Mouse (Mus musculus) intestine, postnatal 0 days (tissue): Measurements from ENCODE around the gene Gramd1b. TPM values are rescaled to one million over a fixed set of nuclear protein-coding genes. Genes with fewer than 3 reads are reported as not detected.
A peak's percentile ranks its signal among the peaks of the same experiment; 100 is the strongest.

ENCODE experiments used
- ATAC-seq: fragments of 200-750 bp; cut with Nextera tagmentation; 2 replicates; pipeline ENCODE4 v1.8.0; 2017; ENCODE audit warnings: mild to moderate bottlenecking, moderate TSS enrichment, moderate library complexity
- H3K27ac ChIP-seq: fragments of 300-500 bp; sonication (generic); 2 replicates; pipeline ENCODE4 v1.5.1; 2014; ENCODE audit warnings: mild to moderate bottlenecking, low read depth, low read length, moderate library complexity
- H3K27me3 ChIP-seq: fragments of 300-500 bp; sonication (generic); replicated peaks from 2 replicates; pipeline ENCODE4 v1.6.1; 2014; ENCODE audit warnings: low read length, mixed read lengths; ENCODE audit not compliant: control insufficient read depth, insufficient read depth
- H3K36me3 ChIP-seq: fragments of 300-500 bp; sonication (generic); 2 replicates; pipeline ENCODE4 v1.6.1; 2014; ENCODE audit warnings: mild to moderate bottlenecking, moderate library complexity; ENCODE audit not compliant: control insufficient read depth, insufficient read depth
- H3K4me1 ChIP-seq: fragments of 300-500 bp; sonication (generic); replicated peaks from 2 replicates; pipeline ENCODE4 v1.6.1; 2014; ENCODE audit warnings: antibody characterized with exemption, low read length, mixed read lengths; ENCODE audit not compliant: control insufficient read depth, insufficient read depth
- H3K4me2 ChIP-seq: fragments of 300-500 bp; sonication (generic); replicated peaks from 2 replicates; pipeline ENCODE4 v1.6.1; 2014; ENCODE audit warnings: low read depth, mild to moderate bottlenecking, moderate library complexity
- H3K4me3 ChIP-seq: fragments of 300-500 bp; sonication (generic); 2 replicates; pipeline ENCODE4 v1.5.1; 2014; ENCODE audit warnings: low read depth, low read length
- H3K9ac ChIP-seq: fragments of 300-500 bp; sonication (generic); 2 replicates; pipeline ENCODE4 v1.6.1; 2014; ENCODE audit warnings: mild to moderate bottlenecking, low read depth, low read length
- H3K9me3 ChIP-seq: fragments of 300-500 bp; sonication (generic); 2 replicates; pipeline ENCODE4 v1.6.1; 2016; ENCODE audit warnings: mixed run types; ENCODE audit not compliant: control insufficient read depth
- CTCF ChIP-seq: sonication (generic); IDR thresholded peaks from 2 replicates; pipeline ENCODE4 v1.5.1; 2016; ENCODE audit warnings: low read depth, mild to moderate bottlenecking, control low read depth, antibody characterized with exemption, moderate library complexity
- WGBS: fragments of 180-500 bp; shearing (Covaris S2); extraction: QIAGEN DNeasy Blood & Tissue Kit; methylation state at CpG from one replicate; pipeline ENCODE4 v1.1.7; 2014; 5-methylcytosine and 5-hydroxymethylcytosine counted together
- polyA plus RNA-seq: library from polyadenylated mRNA; unstranded; fragments of >200 nt; fragmentation: Nextera tagmentation; extraction: Ambion mirVana; gene quantifications from 2 replicates; pipeline ENCODE4 v1.2.1, GENCODE M21; 2015

Gramd1b gene
- polyA plus RNA-seq, 1 experiment from 2014 or later, result 15.2 TPM

GRCm38 (mm10) chr9:40539588-40540140 lies 8.5 kb upstream of the Gramd1b start:
- H3K4me1 ChIP-seq, result no peaks in the 10 kb centered on the region
- WGBS, result 80% methylated on average over 8 of the region's 8 CpGs
- no peak for TF ChIP-seq CTCF
- H3K9ac ChIP-seq, result no peak overlapping the region
- H3K36me3 ChIP-seq, result no peaks in the 10 kb centered on the region
- H3K27ac ChIP-seq, result no peak overlapping the region
- H3K4me2 ChIP-seq, result no peak overlapping the region
- H3K4me3 ChIP-seq, result no peak overlapping the region
- no peaks in the 10 kb centered on the region for H3K27me3 ChIP-seq
- ATAC-seq, result no peak
- H3K9me3 ChIP-seq, result no peaks in the 10 kb centered on the region

GRCm38 (mm10) chr9:40537708-40538105 lies 6.5 kb upstream of the Gramd1b start:
- H3K27ac ChIP-seq, result no peak overlapping the region
- no peaks in the 10 kb centered on the region for H3K27me3 ChIP-seq
- no peak for TF ChIP-seq CTCF
- 29% methylated on average over 2 of the region's 2 CpGs for WGBS
- no peaks in the 10 kb centered on the region for H3K36me3 ChIP-seq
- no peaks in the 10 kb centered on the region for H3K4me1 ChIP-seq
- H3K9me3 ChIP-seq, result no peaks in the 10 kb centered on the region
- H3K9ac ChIP-seq, result no peak overlapping the region
- H3K4me2 ChIP-seq, result no peak overlapping the region
- no peak overlapping the region for H3K4me3 ChIP-seq
- ATAC-seq, result no peak

GRCm38 (mm10) chr9:40537044-40537707 lies 6.0 kb upstream of the Gramd1b start:
- TF ChIP-seq CTCF, result no peak
- H3K4me2 ChIP-seq, result no peak overlapping the region
- no peak for ATAC-seq
- no peaks in the 10 kb centered on the region for H3K36me3 ChIP-seq
- H3K9me3 ChIP-seq, result no peaks in the 10 kb centered on the region
- H3K9ac ChIP-seq, result no peak overlapping the region
- H3K27ac ChIP-seq, result no peak overlapping the region
- WGBS, result 74% methylated on average over 3 of the region's 3 CpGs
- H3K27me3 ChIP-seq, result no peaks in the 10 kb centered on the region
- H3K4me3 ChIP-seq, result no peak overlapping the region
- H3K4me1 ChIP-seq, result no peaks in the 10 kb centered on the region

- Histone ChIP-seq H3K9me3 (no peaks in the 10 kb centered on the region), H3K27ac (no peak overlapping the region), H3K9ac (no peak overlapping the region), H3K4me3 (peak overlapping the region; percentile 35), H3K4me1 (no peaks in the 10 kb centered on the region), H3K36me3 (no peaks in the 10 kb centered on the region), H3K4me2 (peak overlapping the region; percentile 60), H3K27me3 (peaks cover 10% of the 10 kb centered on the region)
- WGBS, result 63% methylated on average over 8 of the region's 8 CpGs
- ATAC-seq, result no peak
- no peak for TF ChIP-seq CTCF
Observed at GRCm38 (mm10) chr9:40530536-40530935, 647 bp downstream of the Gramd1b start.

- no peak overlapping the region for H3K4me3 ChIP-seq
- no peak overlapping the region for H3K4me2 ChIP-seq
- H3K4me1 ChIP-seq, result no peaks in the 10 kb centered on the region
- H3K9ac ChIP-seq, result no peak overlapping the region
- no peak overlapping the region for H3K27ac ChIP-seq
- H3K27me3 ChIP-seq, result peaks cover 10% of the 10 kb centered on the region
- ATAC-seq, result no peak
- no peak for TF ChIP-seq CTCF
- 64% methylated on average over 4 of the region's 4 CpGs for WGBS
- no peaks in the 10 kb centered on the region for H3K36me3 ChIP-seq
- no peaks in the 10 kb centered on the region for H3K9me3 ChIP-seq
Observed at GRCm38 (mm10) chr9:40528733-40529132, 2.5 kb downstream of the Gramd1b start.

GRCm38 (mm10) chr9:40526928-40527327 lies 4.3 kb downstream of the Gramd1b start:
- TF ChIP-seq CTCF, result no peak
- WGBS, result 34% methylated on average over 3 of the region's 3 CpGs
- Histone ChIP-seq H3K4me1 (no peaks in the 10 kb centered on the region), H3K4me3 (no peak overlapping the region), H3K4me2 (no peak overlapping the region), H3K27me3 (peaks cover 10% of the 10 kb centered on the region), H3K9me3 (no peaks in the 10 kb centered on the region), H3K27ac (no peak overlapping the region), H3K9ac (no peak overlapping the region), H3K36me3 (no peaks in the 10 kb centered on the region)
- no peak for ATAC-seq

GRCm38 (mm10) chr9:40522156-40522555 lies 9.0 kb downstream of the Gramd1b start:
- no peaks in the 10 kb centered on the region for H3K36me3 ChIP-seq
- no peak overlapping the region for H3K4me2 ChIP-seq
- no peaks in the 10 kb centered on the region for H3K4me1 ChIP-seq
- WGBS, result 78% methylated on average over 7 of the region's 7 CpGs
- ATAC-seq, result no peak
- H3K27ac ChIP-seq, result no peak overlapping the region
- H3K27me3 ChIP-seq, result no peaks in the 10 kb centered on the region
- H3K9ac ChIP-seq, result no peak overlapping the region
- no peak overlapping the region for H3K4me3 ChIP-seq
- no peaks in the 10 kb centered on the region for H3K9me3 ChIP-seq
- no peak for TF ChIP-seq CTCF
